Mouse (Mus musculus) hindbrain, embryonic 12.5 days (tissue): ENCODE measurements around the gene Lpar5. TPM values are rescaled to one million over a fixed set of nuclear protein-coding genes. Genes with fewer than 3 reads are reported as not detected.

ENCODE experiments used
- microRNA-seq: library from miRNA; unstranded; fragments of <30 nt; microRNA quantifications from one replicate; pipeline ENCODE4, GENCODE M21; 2017
- polyA plus RNA-seq: library from polyadenylated mRNA; unstranded; fragments of >200 nt; fragmentation: Nextera tagmentation; extraction: Ambion mirVana; gene quantifications from 2 replicates; pipeline ENCODE4 v1.2.1, GENCODE M21; 2016

Gene Lpar5
- polyA plus RNA-seq, 1 experiment from 2014 or later, result 0.40 TPM

Small RNAs within 50 kb of the gene (microRNA-seq; reads per million reads assigned to microRNA genes)
- 0.81 reads per million for gene Mir7045

Other genes starting within 250 kb of the Lpar5 start
- gene Usp5, start 238.4 kb upstream of the Lpar5 start, polyA plus RNA-seq, result 200 and 202 TPM in 2 replicates
- 111 and 120 TPM in 2 replicates for gene Cdca3, start 238.4 kb upstream of the Lpar5 start, polyA plus RNA-seq
- 0.52 and 0.92 TPM in 2 replicates for gene Gnb3, start 227.6 kb upstream of the Lpar5 start, polyA plus RNA-seq
- gene P3h3, start 210.2 kb upstream of the Lpar5 start, polyA plus RNA-seq, result 34.5 and 39.6 TPM in 2 replicates
- gene Gpr162, start 203.9 kb upstream of the Lpar5 start, polyA plus RNA-seq, result 11.3 and 12.7 TPM in 2 replicates
- gene Cd4, start 179.7 kb upstream of the Lpar5 start, polyA plus RNA-seq, result 0.06 TPM in 1 of 2 replicates, not detected in the other
- gene Lag3, start 156.2 kb upstream of the Lpar5 start, polyA plus RNA-seq, result 1.9 and 2.1 TPM in 2 replicates
- gene Ptms, start 147.8 kb upstream of the Lpar5 start, polyA plus RNA-seq, result 637 and 707 TPM in 2 replicates
- 462 and 488 TPM in 2 replicates for gene Mlf2, start 136.5 kb upstream of the Lpar5 start, polyA plus RNA-seq
- gene Cops7a, start 102.4 kb upstream of the Lpar5 start, polyA plus RNA-seq, result 99.5 and 101 TPM in 2 replicates
- 8.6 and 8.9 TPM in 2 replicates for gene Pianp, start 71.2 kb upstream of the Lpar5 start, polyA plus RNA-seq
- gene Zfp384, start 58.8 kb upstream of the Lpar5 start, polyA plus RNA-seq, result 21.6 and 22.3 TPM in 2 replicates
- gene Ing4, start 28.2 kb upstream of the Lpar5 start, polyA plus RNA-seq, result 151 and 159 TPM in 2 replicates
- gene Acrbp, start 18.2 kb upstream of the Lpar5 start, polyA plus RNA-seq, result 16.0 and 18.3 TPM in 2 replicates
- 131 and 133 TPM in 2 replicates for gene Chd4, start 28.1 kb downstream of the Lpar5 start, polyA plus RNA-seq
- 48.1 and 54.2 TPM in 2 replicates for gene Nop2, start 64.0 kb downstream of the Lpar5 start, polyA plus RNA-seq
- gene Iffo1, start 77.3 kb downstream of the Lpar5 start, polyA plus RNA-seq, result 19.2 and 21.3 TPM in 2 replicates
- 1,498 and 1,567 TPM in 2 replicates for gene Gapdh, start 98.5 kb downstream of the Lpar5 start, polyA plus RNA-seq
- gene Ncapd2, start 123.8 kb downstream of the Lpar5 start, polyA plus RNA-seq, result 140 and 142 TPM in 2 replicates
- gene Mrpl51, start 123.9 kb downstream of the Lpar5 start, polyA plus RNA-seq, result 163 and 165 TPM in 2 replicates
- 5.9 and 6.0 TPM in 2 replicates for gene Vamp1, start 147.6 kb downstream of the Lpar5 start, polyA plus RNA-seq
- 2.5 and 2.9 TPM in 2 replicates for gene Tapbpl, start 163.9 kb downstream of the Lpar5 start, polyA plus RNA-seq
- gene Cd27, start 169.1 kb downstream of the Lpar5 start, polyA plus RNA-seq, result 1.6 and 1.9 TPM in 2 replicates
- 0.16 TPM in 1 of 2 replicates, not detected in the other for gene Tuba3a, start 218.1 kb downstream of the Lpar5 start, polyA plus RNA-seq
- gene Ltbr, start 246.0 kb downstream of the Lpar5 start, polyA plus RNA-seq, result 19.6 and 20.6 TPM in 2 replicates